Mouse (Mus musculus) liver, embryonic 13.5 days (tissue): Measurements from ENCODE around the gene Cdk2ap2. TPM values are rescaled to one million over a fixed set of nuclear protein-coding genes. Genes with fewer than 3 reads are reported as not detected.

ENCODE experiments used
- ATAC-seq: fragments of 200-750 bp; cut with Nextera tagmentation; 2 replicates; pipeline ENCODE4 v1.8.0; 2017; ENCODE audit warnings: low read depth, mild to moderate bottlenecking, moderate number of reproducible peaks, moderate library complexity
- DNase-seq: peaks from one replicate; pipeline ENCODE4 v3.0.0; 2022
- H3K27ac ChIP-seq: fragments of 300-500 bp; sonication (generic); 2 replicates; pipeline ENCODE4 v1.5.1; 2015; ENCODE audit warnings: moderate library complexity, mild to moderate bottlenecking, inconsistent platforms
- H3K27me3 ChIP-seq: fragments of 300-500 bp; sonication (generic); 2 replicates; pipeline ENCODE4 v1.6.1; 2015; ENCODE audit warnings: mild to moderate bottlenecking, inconsistent platforms
- H3K36me3 ChIP-seq: fragments of 300-500 bp; sonication (generic); 2 replicates; pipeline ENCODE4 v1.6.1; 2015; ENCODE audit warnings: mild to moderate bottlenecking, inconsistent platforms
- H3K4me1 ChIP-seq: fragments of 300-500 bp; sonication (generic); replicated peaks from 2 replicates; pipeline ENCODE4 v1.6.1; 2015; ENCODE audit warnings: inconsistent platforms
- H3K4me2 ChIP-seq: fragments of 300-500 bp; sonication (generic); 2 replicates; pipeline ENCODE4 v1.6.1; 2015; ENCODE audit warnings: inconsistent platforms, mild to moderate bottlenecking, moderate library complexity
- H3K4me3 ChIP-seq: fragments of 300-500 bp; sonication (generic); replicated peaks from 2 replicates; pipeline ENCODE4 v1.5.1; 2015; ENCODE audit warnings: mild to moderate bottlenecking, inconsistent platforms
- H3K9ac ChIP-seq: fragments of 300-500 bp; sonication (generic); 2 replicates; pipeline ENCODE4 v1.6.1; 2015; ENCODE audit warnings: mild to moderate bottlenecking, inconsistent platforms
- H3K9me3 ChIP-seq: fragments of 300-500 bp; sonication (generic); replicated peaks from 2 replicates; pipeline ENCODE4 v1.6.1; 2016; ENCODE audit warnings: inconsistent platforms
- WGBS: fragments of 180-500 bp; shearing (Covaris S2); methylation state at CpG from one replicate; pipeline ENCODE4 v1.1.7; 2015; ENCODE audit not compliant: insufficient replicate concordance; 5-methylcytosine and 5-hydroxymethylcytosine counted together
- polyA plus RNA-seq: library from polyadenylated mRNA; unstranded; fragments of >200 nt; fragmentation: Nextera tagmentation; extraction: Ambion mirVana; gene quantifications from 2 replicates; pipeline ENCODE4 v1.2.1, GENCODE M21; 2015

The Cdk2ap2 gene
- polyA plus RNA-seq, 1 experiment from 2014 or later = 94.7 TPM

DNA sequence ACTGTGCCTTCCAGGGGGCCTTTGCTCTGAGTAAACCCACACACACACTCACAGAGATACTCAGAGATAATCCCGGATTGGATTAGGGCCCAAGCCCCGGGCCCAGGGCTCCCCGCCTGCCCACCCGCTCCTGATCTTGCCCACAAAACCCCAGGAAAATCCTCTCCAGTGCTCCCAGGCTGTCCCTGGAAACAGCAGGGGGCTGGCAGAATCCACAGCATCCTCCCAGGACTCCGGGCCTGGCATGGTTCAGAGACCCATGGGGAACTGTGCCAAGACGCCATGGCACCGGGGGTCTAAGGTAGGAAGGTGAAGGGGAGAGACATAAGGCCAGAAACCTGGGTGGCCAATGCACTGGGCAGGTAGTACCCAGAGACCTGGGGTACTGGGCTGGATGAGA lies 13.7 kb upstream of the Cdk2ap2 start:
- no peak overlapping the region for H3K4me3 ChIP-seq
- H3K9ac ChIP-seq = no peak overlapping the region
- DNase-seq (no peak), ATAC-seq (no peak)
- no peaks in the 10 kb centered on the region for H3K9me3 ChIP-seq
- no peak overlapping the region for H3K27ac ChIP-seq
- no peak overlapping the region for H3K4me2 ChIP-seq
- H3K36me3 ChIP-seq = no peaks in the 10 kb centered on the region
- peaks cover 11% of the 10 kb centered on the region; the same call in 1 of the 2 replicates for H3K27me3 ChIP-seq
- H3K4me1 ChIP-seq = peaks cover 39% of the 10 kb centered on the region
- 71% methylated on average over 7 of the region's 7 CpGs for WGBS

GRCm38 (mm10) chr19:4083826-4084225 lies 13.2 kb upstream of the Cdk2ap2 start:
- DNase-seq = no peak

DNA sequence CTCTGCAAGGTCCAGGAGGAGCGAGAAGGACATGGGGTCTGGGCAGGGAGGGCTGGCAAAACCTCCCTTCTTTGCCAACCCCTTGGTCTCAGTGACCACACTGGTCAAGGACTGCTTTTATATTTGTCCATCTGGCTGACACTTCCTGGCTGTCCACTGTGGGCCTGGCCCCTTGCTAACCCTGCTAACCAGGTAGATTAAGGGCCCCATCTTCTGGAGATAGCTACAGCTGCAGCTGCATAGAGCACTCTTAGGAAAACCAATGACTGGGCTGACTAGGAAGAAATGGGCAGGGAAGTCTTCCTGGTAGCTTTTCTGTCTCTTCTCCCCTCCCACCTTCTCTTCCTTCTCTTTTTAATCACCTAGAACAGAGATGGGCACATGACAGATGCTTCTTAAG lies 12.0 kb upstream of the Cdk2ap2 start:
- Histone ChIP-seq H3K4me3 (no peak overlapping the region), H3K27ac (no peak overlapping the region), H3K9me3 (no peaks in the 10 kb centered on the region), H3K9ac (no peak overlapping the region), H3K27me3 (peaks cover 17% of the 10 kb centered on the region), H3K4me1 (peaks cover 30% of the 10 kb centered on the region), H3K4me2 (no peak overlapping the region), H3K36me3 (no peaks in the 10 kb centered on the region)
- WGBS = 81% methylated on average over 1 of the region's 1 CpGs
- no peak for ATAC-seq
- no peak for DNase-seq

More at GRCm38 (mm10) chr19:4083826-4084225, 13.2 kb upstream of the Cdk2ap2 start:
- no peak for ATAC-seq
- WGBS = 39% methylated on average over 8 of the region's 8 CpGs
- H3K4me3 ChIP-seq = no peak overlapping the region
- no peaks in the 10 kb centered on the region for H3K9me3 ChIP-seq
- no peak overlapping the region for H3K4me2 ChIP-seq
- peaks cover 41% of the 10 kb centered on the region for H3K4me1 ChIP-seq
- H3K27me3 ChIP-seq = peaks cover 11% of the 10 kb centered on the region; the same call in 1 of the 2 replicates
- no peak overlapping the region for H3K27ac ChIP-seq
- H3K9ac ChIP-seq = no peak overlapping the region
- no peaks in the 10 kb centered on the region for H3K36me3 ChIP-seq

DNA sequence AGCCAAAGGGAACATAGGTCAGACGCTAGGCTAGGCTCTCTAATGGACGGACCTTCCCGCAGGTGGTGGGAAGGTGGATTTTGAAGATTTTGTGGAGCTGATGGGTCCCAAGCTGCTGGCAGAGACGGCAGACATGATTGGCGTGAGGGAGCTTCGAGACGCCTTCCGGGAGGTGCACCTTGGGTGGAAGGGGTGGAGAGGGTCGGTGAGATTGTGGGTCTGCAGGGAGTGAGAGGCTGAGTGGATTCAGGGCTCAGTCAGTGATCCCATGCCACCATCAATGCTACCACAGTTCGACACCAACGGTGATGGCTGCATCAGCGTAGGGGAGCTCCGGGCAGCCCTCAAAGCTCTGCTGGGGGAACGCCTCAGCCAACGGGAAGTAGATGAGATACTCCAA lies 10.8 kb upstream of the Cdk2ap2 start:
- peaks cover 17% of the 10 kb centered on the region for H3K27me3 ChIP-seq
- ATAC-seq = no peak

DNA sequence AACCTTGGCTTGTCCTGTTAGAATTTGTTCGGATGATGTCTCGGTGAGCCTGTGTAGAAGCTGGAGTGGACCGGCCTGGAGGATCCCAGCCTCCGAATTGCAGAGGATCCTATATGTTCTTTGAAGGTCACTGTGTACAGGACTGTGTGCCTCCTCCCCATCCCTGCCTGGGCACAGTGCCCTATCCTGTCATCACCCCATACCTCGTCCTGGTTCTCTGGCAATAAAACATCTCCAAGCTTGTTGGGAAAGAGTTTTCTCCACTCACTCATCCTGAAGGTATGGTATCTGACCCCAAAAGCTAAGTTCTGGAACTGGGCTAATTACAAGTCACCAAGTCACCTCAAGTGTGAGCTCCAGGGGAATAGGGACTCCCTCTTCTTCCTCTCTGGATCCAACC lies 9.9 kb upstream of the Cdk2ap2 start:
- Histone ChIP-seq H3K9me3 (no peaks in the 10 kb centered on the region), H3K27ac (no peak overlapping the region), H3K4me1 (peaks cover 12% of the 10 kb centered on the region), H3K4me2 (no peak overlapping the region), H3K9ac (no peak overlapping the region), H3K4me3 (no peak overlapping the region), H3K27me3 (peaks cover 17% of the 10 kb centered on the region), H3K36me3 (no peaks in the 10 kb centered on the region)
- no peak for ATAC-seq
- DNase-seq = no peak
- 70% methylated on average over 5 of the region's 5 CpGs for WGBS

More for the DNA sequence above, 10.8 kb upstream of the Cdk2ap2 start:
- H3K4me1 ChIP-seq = peaks cover 18% of the 10 kb centered on the region
- H3K4me2 ChIP-seq = no peak overlapping the region
- H3K4me3 ChIP-seq = no peak overlapping the region
- WGBS = 75% methylated on average over 15 of the region's 15 CpGs
- H3K36me3 ChIP-seq = no peaks in the 10 kb centered on the region
- H3K27ac ChIP-seq = no peak overlapping the region
- no peaks in the 10 kb centered on the region for H3K9me3 ChIP-seq
- no peak for DNase-seq
- H3K9ac ChIP-seq = no peak overlapping the region

DNA sequence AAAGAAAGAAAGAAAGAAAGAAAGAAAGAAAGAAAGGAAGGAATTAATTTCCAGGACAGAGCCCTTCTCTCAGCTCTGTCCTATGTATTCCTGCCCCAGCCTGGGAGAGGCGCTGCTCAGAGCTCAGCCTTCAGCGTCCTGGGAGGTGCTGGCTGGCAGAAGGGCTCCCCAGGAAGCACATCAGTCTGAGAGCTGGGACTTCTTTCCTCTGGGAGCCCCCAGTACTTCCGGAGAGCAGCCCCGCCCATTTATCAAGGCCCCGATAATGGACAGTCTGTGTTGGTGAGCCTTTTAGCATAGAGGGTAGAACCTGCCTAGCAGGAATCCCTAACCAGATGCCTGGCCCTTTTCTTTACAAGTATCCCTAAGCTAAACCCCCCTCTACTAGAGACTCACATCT lies 8.8 kb upstream of the Cdk2ap2 start:
- Histone ChIP-seq H3K4me3 (no peak overlapping the region), H3K27ac (no peak overlapping the region; the same call in 1 of the 2 replicates), H3K9ac (no peak overlapping the region), H3K27me3 (peaks cover 17% of the 10 kb centered on the region), H3K9me3 (no peaks in the 10 kb centered on the region), H3K36me3 (no peaks in the 10 kb centered on the region), H3K4me1 (peaks cover 21% of the 10 kb centered on the region), H3K4me2 (no peak overlapping the region)
- 22% methylated on average over 5 of the region's 5 CpGs for WGBS
- no peak for ATAC-seq
- no peak for DNase-seq

DNA sequence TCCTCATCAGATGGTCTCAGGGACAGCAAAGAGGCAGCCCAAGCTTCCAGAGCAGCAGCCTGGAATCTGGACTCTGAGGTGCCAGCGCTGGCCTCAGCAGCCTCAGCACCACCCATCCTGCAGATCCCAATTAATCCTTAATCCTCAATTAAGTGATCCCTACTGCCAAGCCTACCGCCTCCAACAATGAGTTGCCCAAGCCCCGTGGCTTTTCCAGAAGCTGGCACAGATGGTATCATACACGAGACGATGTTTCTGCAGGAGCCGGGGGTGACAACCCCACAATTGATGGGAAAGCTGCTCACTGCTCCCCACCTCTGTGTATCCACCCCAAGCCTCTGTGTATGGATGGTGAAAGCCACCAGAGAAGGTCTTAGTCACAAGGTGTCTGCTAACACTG lies 7.9 kb upstream of the Cdk2ap2 start:
- peaks cover 17% of the 10 kb centered on the region for H3K27me3 ChIP-seq
- DNase-seq (no peak), ATAC-seq (no peak)
- no peak overlapping the region for H3K27ac ChIP-seq
- H3K9ac ChIP-seq = no peak overlapping the region
- peaks cover 17% of the 10 kb centered on the region for H3K4me1 ChIP-seq
- no peaks in the 10 kb centered on the region for H3K36me3 ChIP-seq
- H3K9me3 ChIP-seq = no peaks in the 10 kb centered on the region
- no peak overlapping the region for H3K4me3 ChIP-seq
- H3K4me2 ChIP-seq = no peak overlapping the region
- 70% methylated on average over 6 of the region's 6 CpGs for WGBS

GRCm38 (mm10) chr19:4090446-4090845 lies 6.5 kb upstream of the Cdk2ap2 start:
- peaks cover 15% of the 10 kb centered on the region for H3K4me1 ChIP-seq
- WGBS = 62% methylated on average over 3 of the region's 3 CpGs
- no peak for DNase-seq

GRCm38 (mm10) chr19:4091383-4091782 lies 5.6 kb upstream of the Cdk2ap2 start:
- Histone ChIP-seq H3K9me3 (no peaks in the 10 kb centered on the region), H3K36me3 (no peaks in the 10 kb centered on the region), H3K27me3 (peaks cover 10% of the 10 kb centered on the region), H3K27ac (no peak overlapping the region), H3K9ac (no peak overlapping the region), H3K4me3 (no peak overlapping the region), H3K4me2 (no peak overlapping the region), H3K4me1 (peaks cover 22% of the 10 kb centered on the region)
- DNase-seq (no peak), ATAC-seq (no peak)
- WGBS = 14% methylated on average over 2 of the region's 2 CpGs

More at GRCm38 (mm10) chr19:4090446-4090845, 6.5 kb upstream of the Cdk2ap2 start:
- no peak for ATAC-seq
- Histone ChIP-seq H3K4me3 (no peak overlapping the region), H3K27me3 (peaks cover 10% of the 10 kb centered on the region), H3K4me2 (no peak overlapping the region), H3K36me3 (no peaks in the 10 kb centered on the region), H3K9ac (no peak overlapping the region), H3K9me3 (no peaks in the 10 kb centered on the region), H3K27ac (no peak overlapping the region)

- H3K4me2 ChIP-seq = no peak overlapping the region
- 34% methylated on average over 3 of the region's 3 CpGs for WGBS
- no peak overlapping the region for H3K27ac ChIP-seq
- DNase-seq (no peak), ATAC-seq (no peak)
- no peaks in the 10 kb centered on the region for H3K36me3 ChIP-seq
- no peak overlapping the region for H3K9ac ChIP-seq
- H3K4me3 ChIP-seq = no peak overlapping the region
- no peaks in the 10 kb centered on the region for H3K9me3 ChIP-seq
- peaks cover 28% of the 10 kb centered on the region for H3K4me1 ChIP-seq
- H3K27me3 ChIP-seq = peaks cover 7% of the 10 kb centered on the region
Measured at GRCm38 (mm10) chr19:4092750-4093149, 4.2 kb upstream of the Cdk2ap2 start.

DNA sequence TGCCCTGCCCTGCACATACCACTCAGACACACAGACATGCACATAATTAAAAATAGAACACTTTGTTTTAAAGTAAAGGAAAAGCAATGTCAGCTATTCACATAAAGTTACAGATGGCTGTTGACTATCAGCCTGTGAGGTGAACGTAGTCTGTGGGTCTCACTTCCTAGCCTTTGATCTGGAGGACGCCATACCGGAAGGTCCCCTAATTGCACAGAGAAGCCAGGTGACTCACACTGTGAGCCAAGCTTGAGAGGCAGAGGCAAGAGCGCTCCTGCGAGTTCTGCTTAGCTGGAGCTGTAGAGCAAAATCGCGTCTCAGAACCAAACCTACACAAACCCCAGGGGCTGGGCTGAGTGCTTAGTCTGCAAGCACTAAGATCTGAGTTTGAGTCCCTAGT lies 3.2 kb upstream of the Cdk2ap2 start:
- H3K36me3 ChIP-seq = peaks cover 6% of the 10 kb centered on the region

DNA sequence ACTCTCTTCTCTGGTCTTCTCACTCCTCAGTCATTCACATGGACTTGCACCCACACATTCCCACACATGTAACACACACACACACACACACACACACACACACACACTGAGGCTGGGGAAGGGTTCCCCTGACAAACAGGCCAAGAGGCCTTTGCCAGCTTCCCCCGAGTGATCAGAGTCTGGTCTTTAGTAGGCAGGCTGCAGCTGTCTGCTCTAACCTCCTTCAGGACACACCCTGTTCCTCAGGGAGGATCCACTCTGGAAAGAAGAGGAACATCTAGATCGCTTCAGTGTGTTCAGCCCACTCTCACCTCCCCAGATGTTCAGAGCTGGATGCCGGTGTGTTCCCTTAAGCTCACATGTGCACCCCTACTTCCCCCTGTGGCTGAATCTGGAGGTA lies 2.6 kb upstream of the Cdk2ap2 start:
- Histone ChIP-seq H3K27me3 (peaks cover 2% of the 10 kb centered on the region; the same call in 1 of the 2 replicates), H3K27ac (no peak overlapping the region), H3K4me2 (no peak overlapping the region), H3K9me3 (no peaks in the 10 kb centered on the region), H3K36me3 (peaks cover 6% of the 10 kb centered on the region), H3K4me1 (peaks cover 38% of the 10 kb centered on the region), H3K4me3 (no peak overlapping the region), H3K9ac (no peak overlapping the region)
- 80% methylated on average over 3 of the region's 3 CpGs for WGBS
- ATAC-seq (no peak), DNase-seq (no peak)

More for the DNA sequence above, 3.2 kb upstream of the Cdk2ap2 start:
- H3K9me3 ChIP-seq = no peaks in the 10 kb centered on the region
- H3K4me3 ChIP-seq = no peak overlapping the region
- H3K27me3 ChIP-seq = peaks cover 7% of the 10 kb centered on the region
- H3K4me2 ChIP-seq = no peak overlapping the region
- H3K27ac ChIP-seq = no peak overlapping the region
- H3K9ac ChIP-seq = no peak overlapping the region
- H3K4me1 ChIP-seq = peaks cover 32% of the 10 kb centered on the region
- WGBS = 74% methylated on average over 7 of the region's 7 CpGs
- DNase-seq (no peak), ATAC-seq (no peak)
